Mouse (Mus musculus): ENCODE measurements around the gene Enpp7. TPM values are rescaled to one million over a fixed set of nuclear protein-coding genes. Genes with fewer than 3 reads are reported as not detected.

Enpp7 gene
- not detected for polyA plus RNA-seq (2014; fragmentation: Illumina TruSeq; extraction: RNeasy Lipid Tissue Mini Kit (QIAGEN cat#74804); ENCODE audit: low read depth, low replicate concordance)

GRCm38 (mm10) chr11:118987999-118988398, at the start of gene Enpp7:
Gene Enpp7, plus strand, starts transcription at chr11:118988188.

GRCm38 (mm10) chr11:119022895-119023615, 35.1 kb downstream of the Enpp7 start, which contains the start of gene Cbx2:
Gene Cbx2, plus strand, starts transcription at chr11:119022962.

DNA sequence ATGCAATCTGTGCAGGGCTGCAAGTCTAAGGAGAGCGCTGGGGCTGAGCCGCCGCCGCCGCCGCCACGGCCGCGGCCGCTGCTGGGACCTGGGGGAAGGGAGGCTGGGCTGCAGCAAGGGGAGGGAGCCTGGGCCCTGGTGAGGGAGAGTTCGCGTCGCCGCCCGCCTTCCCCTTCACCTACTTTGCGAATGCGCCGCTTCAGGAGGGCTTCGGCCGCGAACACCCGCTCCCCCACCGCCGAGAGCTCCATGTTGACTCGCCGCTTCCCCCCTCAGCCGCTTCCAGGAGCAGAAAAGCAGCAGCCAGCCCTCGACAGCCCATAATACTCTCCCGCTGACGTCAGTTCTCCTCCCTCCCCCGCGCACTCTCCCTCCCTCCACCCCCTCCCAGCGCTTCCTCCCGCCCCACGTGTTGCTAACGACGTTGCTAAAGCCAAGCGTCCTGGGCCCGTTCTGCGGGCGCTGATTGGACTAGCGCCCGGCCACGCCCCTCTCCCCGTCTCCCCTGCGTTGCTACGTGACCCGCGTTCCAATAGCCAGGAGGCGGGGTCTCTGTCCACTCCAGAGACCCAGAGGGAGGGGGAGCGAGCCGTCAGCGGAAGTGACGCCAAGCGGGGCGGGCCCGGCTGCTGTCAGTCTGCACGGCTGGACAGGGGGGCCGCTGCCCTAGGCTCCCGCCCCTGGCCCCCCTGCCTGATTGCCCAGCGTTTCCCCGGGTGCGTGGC, 52.8 kb downstream of the Enpp7 start, which contains the start of gene Cbx8:
Gene Cbx8 (minus strand): TSS at position 370 of the 725 bp plus-strand sequence.

Other genes with a start within 250 kb of the Enpp7 start
- gene Rbfox3, start 76.6 kb upstream of the Enpp7 start, polyA plus RNA-seq (2014; fragmentation: Illumina TruSeq; extraction: RNeasy Lipid Tissue Mini Kit (QIAGEN cat#74804); ENCODE audit: low read depth, low replicate concordance): 0.26 TPM
- 0.79 TPM for gene Cbx2, start 34.8 kb downstream of the Enpp7 start, polyA plus RNA-seq (2014; fragmentation: Illumina TruSeq; extraction: RNeasy Lipid Tissue Mini Kit (QIAGEN cat#74804); ENCODE audit: low read depth, low replicate concordance)
- 0.61 TPM for gene Cbx8, start 52.8 kb downstream of the Enpp7 start, polyA plus RNA-seq (2014; fragmentation: Illumina TruSeq; extraction: RNeasy Lipid Tissue Mini Kit (QIAGEN cat#74804); ENCODE audit: low read depth, low replicate concordance)
- gene Cbx4, start 98.0 kb downstream of the Enpp7 start, polyA plus RNA-seq (2014; fragmentation: Illumina TruSeq; extraction: RNeasy Lipid Tissue Mini Kit (QIAGEN cat#74804); ENCODE audit: low read depth, low replicate concordance): 4.6 TPM
- gene Tbc1d16, start 240.3 kb downstream of the Enpp7 start, polyA plus RNA-seq (2014; fragmentation: Illumina TruSeq; extraction: RNeasy Lipid Tissue Mini Kit (QIAGEN cat#74804); ENCODE audit: low read depth, low replicate concordance): 1.9 TPM
- gene Ccdc40, start 240.4 kb downstream of the Enpp7 start, polyA plus RNA-seq (2014; fragmentation: Illumina TruSeq; extraction: RNeasy Lipid Tissue Mini Kit (QIAGEN cat#74804); ENCODE audit: low read depth, low replicate concordance): not detected

All from liver, adult 10 weeks (tissue).